ENCODE assay signal across 24 mouse cellular contexts in genomic region chr5:97959651-97960050, GRCm38 (mm10).
A peak's percentile ranks its signal among the peaks of the same experiment; 100 is the strongest.
DNase-seq lines count a peak whose midpoint lies in the region; TF ChIP-seq lines count a peak whose summit lies in the region.
"Had no signal": no experiment of that assay in that cellular context is flagged by ENCODE, and none has a peak within 500 bp of the region (broad histone marks: within the 10 kb centered on the region; RNA-seq: fewer than 3 reads in every experiment).

No protein-coding gene starts in this region.

- DNase-seq in lung, postnatal 10 days: peak; percentile 17
- DNase-seq in lung, postnatal 4 days: no peak
- DNase-seq in layer of hippocampus, adult 18-20 months (ENCODE audit: low spot score in 2 of 2): no peak
- DNase-seq in cerebellum, adult 11-12 months: no peak
- no peak for DNase-seq in adrenal gland, postnatal 10 days
- DNase-seq: adrenal gland, postnatal 14 days; B cell, adult 2 months; cerebellum, adult 18-20 months; cerebellum, adult 9-10 months; cerebellum, postnatal 14 days; forebrain, postnatal 0 days; gastrocnemius, adult 2 months; gastrocnemius, postnatal 14 days; heart, adult 18-20 months; heart, postnatal 10 days; heart, postnatal 36 days had no signal

- no peak for TF ChIP-seq CTCF in bone marrow macrophage, adult 2 months (IDR thresholded peaks at IDR 0.05; ENCODE audit: low read depth, low read length)

- no peaks in the 10 kb centered on the region for H3K79me2 ChIP-seq in macrophage (ENCODE audit: inconsistent target)

- peak overlapping the region; percentile 40 for H3K27ac ChIP-seq in bone marrow macrophage, adult 2 months (ENCODE audit: insufficient read depth, low read depth, low read length)
- H3K27ac ChIP-seq in macrophage: peak overlapping the region; percentile 31
- H3K27ac ChIP-seq: embryonic facial prominence, embryonic 15.5 days; gastrocnemius, adult 2 months; heart, embryonic 15.5 days; hindbrain, embryonic 12.5 days; hindbrain, embryonic 15.5 days had no signal

- no peak for TF ChIP-seq POLR2A in bone marrow macrophage, adult 2 months (IDR thresholded peaks at IDR 0.05; ENCODE audit: borderline replicate concordance, low read depth, low read length)

- H3K4me3 ChIP-seq in bone marrow macrophage, adult 2 months (ENCODE audit: insufficient read depth, low read length): no peak overlapping the region
- H3K4me3 ChIP-seq in macrophage (ENCODE audit: inconsistent target): no peak overlapping the region
- H3K4me3 ChIP-seq: embryonic facial prominence, embryonic 15.5 days; gastrocnemius, adult 2 months; heart, embryonic 12.5 days; heart, embryonic 15.5 days; hindbrain, embryonic 12.5 days; hindbrain, embryonic 15.5 days had no signal

- H3K36me3 ChIP-seq in macrophage (ENCODE audit: inconsistent target): no peaks in the 10 kb centered on the region
- H3K36me3 ChIP-seq: G1E; hindbrain, embryonic 12.5 days; hindbrain, embryonic 15.5 days had no signal

- 52% methylated on average over 2 of the region's 2 CpGs for WGBS in macrophage (ENCODE audit: missing documents)

- peaks cover 25% of the 10 kb centered on the region for H3K4me1 ChIP-seq in bone marrow macrophage, adult 2 months (ENCODE audit: control insufficient read depth, insufficient read depth, low read length)
- H3K4me1 ChIP-seq: embryonic facial prominence, embryonic 15.5 days; heart, embryonic 15.5 days; hindbrain, embryonic 12.5 days; hindbrain, embryonic 15.5 days had no signal
